Mouse (Mus musculus): ENCODE measurements around the gene Psmb8.

GRCm38 (mm10) chr17:34224816-34225215 is 27.3 kb downstream of the Psmb8 start:
- no peak for TF ChIP-seq POLR2A (IDR thresholded peaks at IDR 0.05; ENCODE audit: low read depth, low read length)
- TF ChIP-seq CTCF (IDR thresholded peaks at IDR 0.05; ENCODE audit: borderline replicate concordance, insufficient read depth, low read length) = no peak
